Mouse (Mus musculus): ENCODE measurements at regions not wholly inside any gene's neighbourhood (a gene's known extent, or its start where the extent isn't known, plus 50 kb on each side); places are given as distances from the start of the nearest gene placed in this dataset.

DNA sequence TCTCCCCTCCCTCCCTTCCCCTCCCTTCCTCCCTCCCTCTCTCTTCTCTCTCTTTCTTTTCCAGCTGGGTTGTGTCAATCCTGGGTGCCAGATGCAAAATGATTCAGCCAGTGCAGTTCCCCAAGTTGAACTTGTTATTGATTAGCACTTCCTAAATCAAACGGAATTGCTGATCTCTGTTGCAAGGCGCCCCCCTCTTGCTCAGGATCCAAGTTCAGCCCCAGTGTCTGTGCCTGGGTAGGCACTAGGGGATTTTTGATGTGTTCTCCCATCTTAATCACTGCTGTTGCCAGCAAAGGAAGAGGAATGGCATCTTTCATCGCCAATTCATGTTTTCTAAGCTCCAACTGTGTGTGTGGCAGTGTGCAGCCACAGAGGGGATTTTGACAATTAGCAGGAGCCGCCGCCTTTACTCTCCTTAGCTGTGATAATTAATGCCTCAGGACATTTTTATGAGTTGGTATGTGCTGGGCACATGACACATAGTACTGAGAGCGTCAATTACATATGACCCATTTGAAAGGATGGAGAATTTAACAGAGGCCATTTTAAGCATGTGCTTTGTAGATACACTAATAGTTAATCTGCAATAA lies 125.9 kb upstream of the Veph1 start:
- peak in 1 of 2 experiments; percentile 10 for DNase-seq

- peak; percentile 68 to 69 for DNase-seq
Measured at GRCm38 (mm10) chr3:66410706-66411277, 114.2 kb upstream of the Veph1 start.

DNA sequence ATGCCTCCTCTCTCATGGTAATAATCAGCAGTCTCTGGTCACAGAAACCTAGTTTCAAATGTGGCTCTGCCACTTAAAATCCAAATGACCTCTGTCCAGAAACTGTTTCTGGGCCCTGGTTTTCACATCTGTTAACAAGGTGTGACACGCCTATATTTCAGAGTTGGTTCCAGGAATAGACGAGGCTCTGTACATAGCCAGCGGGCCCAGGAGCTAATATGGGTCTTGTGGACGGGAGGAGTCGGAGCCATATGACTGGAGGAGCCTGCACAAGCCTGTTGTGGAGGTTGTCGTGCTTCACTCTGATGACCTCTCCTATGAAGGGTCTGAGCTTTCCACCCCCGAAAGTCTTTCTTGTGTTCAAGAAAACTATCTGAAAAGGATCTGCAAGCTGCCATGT lies 112.2 kb upstream of the Veph1 start:
- DNase-seq, result no peak

- peak; percentile 21 to 44 for DNase-seq
Measured at GRCm38 (mm10) chr3:66405645-66406044, 109.0 kb upstream of the Veph1 start.

DNA sequence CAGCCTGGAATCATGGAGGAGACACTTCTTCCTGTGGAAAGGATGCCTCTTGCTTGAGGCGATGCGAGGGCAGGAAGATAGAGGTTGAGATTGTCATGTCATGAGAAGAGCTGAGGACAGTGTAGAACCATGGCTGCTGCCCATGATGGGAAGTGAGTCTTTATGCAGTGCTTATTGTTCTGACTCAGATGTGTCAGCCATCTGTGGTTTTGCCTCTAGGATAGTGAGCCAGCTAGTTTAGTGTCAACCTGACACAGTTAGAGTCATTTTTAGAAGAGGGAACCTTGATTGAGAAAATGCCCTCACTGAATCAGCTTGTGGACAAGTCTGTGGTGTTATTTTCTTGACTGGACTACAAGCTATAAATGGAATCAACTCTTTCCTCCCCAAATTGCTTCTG lies 107.1 kb upstream of the Veph1 start:
- no peak for DNase-seq

GRCm38 (mm10) chr3:66400791-66401568 lies 104.3 kb upstream of the Veph1 start:
- DNase-seq, result peak; percentile 47 to 56

- DNase-seq, result peak; percentile 12 to 16
Measured at GRCm38 (mm10) chr3:66398214-66399150, 101.8 kb upstream of the Veph1 start.

- DNase-seq, result no peak
Measured at GRCm38 (mm10) chr3:66375088-66375910, 78.7 kb upstream of the Veph1 start.

DNA sequence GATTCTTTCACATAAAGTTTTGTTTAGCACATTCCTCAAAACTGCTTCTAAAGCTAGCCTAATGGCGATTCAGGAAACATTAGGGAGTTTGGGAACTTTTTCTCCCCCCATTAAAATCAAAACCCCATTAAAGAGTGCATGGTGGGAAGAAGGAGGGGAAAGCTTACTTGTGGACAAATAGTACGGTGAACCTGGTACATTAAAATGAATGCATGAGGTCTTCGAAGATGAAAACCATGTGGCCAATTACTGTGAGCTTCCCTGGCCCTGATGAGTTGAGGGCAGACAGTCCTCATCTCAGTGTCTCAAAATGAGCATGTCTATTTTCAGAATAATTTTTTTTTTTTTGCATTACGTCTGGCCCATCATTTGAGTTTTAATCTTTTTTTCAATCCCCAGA lies 78.0 kb upstream of the Veph1 start:
- no peak for DNase-seq

DNA sequence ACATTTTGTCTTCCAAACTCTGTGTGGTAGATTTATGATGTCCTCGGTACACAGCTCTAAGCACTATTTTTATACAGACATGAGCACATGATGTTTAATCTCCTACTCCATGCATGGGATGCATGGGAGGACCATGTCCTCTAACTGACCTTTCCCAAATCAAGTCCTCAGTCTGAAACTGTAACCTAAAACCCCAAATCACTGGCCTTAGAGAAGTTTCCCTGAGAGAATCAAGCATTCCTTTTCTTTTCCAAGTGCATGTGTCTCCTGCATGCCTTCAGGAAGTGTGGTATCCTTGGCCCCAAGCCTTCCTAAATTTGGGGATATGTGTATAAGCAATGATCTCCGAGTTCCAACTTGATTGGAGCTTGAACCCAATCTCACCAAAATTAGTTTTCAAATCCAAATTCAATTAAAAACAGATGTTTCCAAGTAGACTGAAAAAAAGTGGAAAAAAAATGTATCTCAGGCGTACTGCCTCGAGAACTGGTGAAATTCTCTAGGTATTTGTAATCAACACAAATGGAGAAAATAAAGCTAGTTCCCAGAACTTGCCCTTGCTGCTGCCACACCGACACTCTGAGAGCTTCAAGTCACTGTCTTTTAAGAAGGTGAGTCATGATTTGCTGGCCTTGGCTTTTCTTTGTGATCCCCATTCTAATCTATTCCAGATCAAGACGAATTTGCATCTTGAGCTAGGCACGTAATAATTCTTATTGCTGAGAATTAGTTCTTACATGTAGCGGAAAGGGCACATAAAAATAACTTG lies 77.4 kb upstream of the Veph1 start:
- no peak for DNase-seq
